Mouse (Mus musculus) E14TG2a.4 (cell line): Measurements from ENCODE around the gene Lpin2.

Source experiments
- CTCF ChIP-seq: conservative IDR thresholded peaks from 2 replicates; pipeline ENCODE4 v1.5.1; 2014; ENCODE audit warnings: low read length
- NANOG ChIP-seq: IDR thresholded peaks from 2 replicates; pipeline ENCODE4 v1.6.1; 2014; ENCODE audit warnings: borderline replicate concordance, low read length, mixed read lengths

- TF ChIP-seq NANOG (no peak), CTCF (no peak)
Measured at GRCm38 (mm10) chr17:71283237-71283636, 100.9 kb downstream of the Lpin2 start.
